Mouse (Mus musculus): ENCODE measurements around the gene Lrrfip2. TPM values are rescaled to one million over a fixed set of nuclear protein-coding genes. Genes with fewer than 3 reads are reported as not detected.

Gene Lrrfip2
- total RNA-seq, 1 experiment, result 33.0 TPM

DNA sequence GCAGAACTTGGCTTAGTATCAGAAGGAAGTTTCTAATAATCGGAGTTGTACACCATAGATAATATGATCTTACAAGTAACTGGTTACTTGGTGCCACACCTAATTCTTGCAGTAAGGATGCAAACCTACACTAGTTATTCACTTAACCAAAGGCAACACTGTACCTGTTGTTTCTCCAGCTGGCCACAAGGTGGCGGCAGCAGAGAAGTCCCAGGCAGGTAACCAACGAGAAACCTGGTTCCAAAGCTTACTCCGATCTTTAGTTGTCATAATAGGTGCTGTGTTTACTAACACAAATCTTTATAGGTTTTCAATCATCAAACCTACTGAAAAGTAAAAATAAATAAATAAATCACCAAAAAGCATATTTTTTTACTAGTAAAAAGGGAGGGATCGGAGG lies 24.3 kb upstream of the Lrrfip2 start:
- DNase-seq (ENCODE audit: low read depth, low spot score), result peak; percentile 41
- Histone ChIP-seq H3K4me3 (ENCODE audit: insufficient read depth in 1 of 2, low read depth in 1 of 2, low read length in 2 of 2, poor library complexity in 1 of 2, severe bottlenecking in 1 of 2) (no peak overlapping the region), H3K27ac (ENCODE audit: insufficient read depth, low read depth, low read length, poor library complexity, severe bottlenecking) (no peak overlapping the region), H3K36me3 (ENCODE audit: control insufficient read depth, insufficient read depth, low read length, poor library complexity, severe bottlenecking) (no peaks in the 10 kb centered on the region), H3K9me3 (ENCODE audit: control insufficient read depth, insufficient read depth, low read depth, low read length) (no peaks in the 10 kb centered on the region), H3K9ac (ENCODE audit: insufficient read depth, low read depth, low read length, poor library complexity, severe bottlenecking) (no peak overlapping the region), H3K4me1 (ENCODE audit: control insufficient read depth in 2 of 2, insufficient read depth in 2 of 2, low read length in 2 of 2, poor library complexity in 1 of 2) (peaks cover 1 to 16% of the 10 kb centered on the region in 2 experiments; a peak in 2 of 4 replicates)
- TF ChIP-seq ZC3H11A (IDR thresholded peaks at IDR 0.05; ENCODE audit: borderline replicate concordance, low read depth, low read length), result peak; percentile 61; the same call in 1 of the 2 replicates
- TF ChIP-seq ZNF384 (IDR thresholded peaks at IDR 0.05; ENCODE audit: low read depth, low read length), result no peak
- in situ Hi-C loops (cut with MboI; ENCODE audit: low sequenced_read_pairs in 2 of 2, unreplicated experiment in 2 of 2), result loop anchor here in 1 of 2 experiments (10.0 kb wide), 1 partner anchor 232 kb away; no protein-coding TSS in a partner anchor

DNA sequence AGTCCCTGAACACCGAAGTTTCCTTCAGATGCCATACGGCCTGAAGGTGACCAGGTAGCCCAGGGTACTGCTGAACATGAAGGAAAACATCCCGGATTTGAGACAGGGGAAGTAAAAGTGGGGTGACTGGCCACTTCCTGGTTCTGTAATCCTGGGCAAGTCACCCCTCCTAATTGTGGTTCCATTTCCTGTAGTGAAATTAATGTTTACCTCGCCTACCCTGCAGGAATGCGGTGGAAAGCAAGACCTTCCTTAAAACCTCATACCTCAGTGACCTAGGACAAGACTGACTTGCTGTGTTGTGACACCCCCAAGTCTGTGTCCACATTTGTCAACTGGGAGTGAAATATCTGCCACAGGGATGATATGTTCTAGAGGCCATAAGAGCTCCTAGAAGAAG lies 22.8 kb upstream of the Lrrfip2 start:
- no peak overlapping the region for H3K27ac ChIP-seq (ENCODE audit: insufficient read depth, low read depth, low read length, poor library complexity, severe bottlenecking)
- in situ Hi-C loops (cut with MboI; ENCODE audit: low sequenced_read_pairs in 2 of 2, unreplicated experiment in 2 of 2), result loop anchor here in 1 of 2 experiments (10.0 kb wide), 1 partner anchor 230 kb away; no protein-coding TSS in a partner anchor
- no peaks in the 10 kb centered on the region for H3K36me3 ChIP-seq (ENCODE audit: control insufficient read depth, insufficient read depth, low read length, poor library complexity, severe bottlenecking)
- no peak overlapping the region for H3K4me3 ChIP-seq (ENCODE audit: insufficient read depth in 1 of 2, low read depth in 1 of 2, low read length in 2 of 2, poor library complexity in 1 of 2, severe bottlenecking in 1 of 2)
- H3K9ac ChIP-seq (ENCODE audit: insufficient read depth, low read depth, low read length, poor library complexity, severe bottlenecking), result no peak overlapping the region
- no peak for DNase-seq (ENCODE audit: low read depth, low spot score)
- TF ChIP-seq ZC3H11A (IDR thresholded peaks at IDR 0.05; ENCODE audit: borderline replicate concordance, low read depth, low read length) (no peak), HCFC1 (IDR thresholded peaks at IDR 0.05; ENCODE audit: borderline replicate concordance, insufficient read depth, low read length) (no peak), ZNF384 (IDR thresholded peaks at IDR 0.05; ENCODE audit: low read depth, low read length) (no peak)
- H3K9me3 ChIP-seq (ENCODE audit: control insufficient read depth, insufficient read depth, low read depth, low read length), result no peaks in the 10 kb centered on the region
- peaks cover 1 to 10% of the 10 kb centered on the region in 2 experiments; a peak in 1 of 4 replicates for H3K4me1 ChIP-seq (ENCODE audit: control insufficient read depth in 2 of 2, insufficient read depth in 2 of 2, low read length in 2 of 2, poor library complexity in 1 of 2)

DNA sequence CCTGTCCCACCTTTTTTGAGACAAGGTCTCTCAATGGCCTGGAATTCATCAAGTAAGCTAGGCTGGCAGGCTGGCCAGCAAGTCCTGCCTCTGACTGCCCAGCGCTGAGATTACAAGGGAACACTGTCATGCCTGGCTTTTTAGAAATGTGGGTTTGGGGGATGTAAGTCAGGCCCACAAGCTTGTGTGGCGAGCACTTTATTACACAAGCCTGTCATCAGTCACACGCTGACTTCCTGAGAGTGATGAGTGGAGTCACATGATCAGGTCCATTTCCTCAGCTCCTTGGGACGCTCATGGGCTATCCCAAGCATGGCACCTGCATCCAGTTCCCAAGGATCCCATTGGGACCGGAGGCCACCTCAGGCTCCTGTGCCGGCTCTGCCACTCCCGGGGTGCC lies 21.7 kb upstream of the Lrrfip2 start:
- Histone ChIP-seq H3K27ac (ENCODE audit: insufficient read depth, low read depth, low read length, poor library complexity, severe bottlenecking) (no peak overlapping the region), H3K4me1 (ENCODE audit: control insufficient read depth in 2 of 2, insufficient read depth in 2 of 2, low read length in 2 of 2, poor library complexity in 1 of 2) (peaks cover 1 to 9% of the 10 kb centered on the region in 2 experiments; a peak in 1 of 4 replicates), H3K4me3 (ENCODE audit: insufficient read depth in 1 of 2, low read depth in 1 of 2, low read length in 2 of 2, poor library complexity in 1 of 2, severe bottlenecking in 1 of 2) (no peak overlapping the region), H3K9ac (ENCODE audit: insufficient read depth, low read depth, low read length, poor library complexity, severe bottlenecking) (no peak overlapping the region), H3K36me3 (ENCODE audit: control insufficient read depth, insufficient read depth, low read length, poor library complexity, severe bottlenecking) (no peaks in the 10 kb centered on the region), H3K9me3 (ENCODE audit: control insufficient read depth, insufficient read depth, low read depth, low read length) (no peaks in the 10 kb centered on the region)
- no peak for DNase-seq (ENCODE audit: low read depth, low spot score)
- TF ChIP-seq ZC3H11A (IDR thresholded peaks at IDR 0.05; ENCODE audit: borderline replicate concordance, low read depth, low read length), result no peak
- no peak for TF ChIP-seq CHD2 (IDR thresholded peaks at IDR 0.05; ENCODE audit: low read depth, low read length)
- no peak for TF ChIP-seq ZNF384 (IDR thresholded peaks at IDR 0.05; ENCODE audit: low read depth, low read length)
- no peak for TF ChIP-seq HCFC1 (IDR thresholded peaks at IDR 0.05; ENCODE audit: borderline replicate concordance, insufficient read depth, low read length)
- TF ChIP-seq MAFK (IDR thresholded peaks at IDR 0.05; ENCODE audit: insufficient read depth, low read depth, low read length), result no peak
- in situ Hi-C loops (cut with MboI; ENCODE audit: low sequenced_read_pairs in 2 of 2, unreplicated experiment in 2 of 2), result loop anchor here in 1 of 2 experiments (10.0 kb wide), 1 partner anchor 229 kb away; no protein-coding TSS in a partner anchor

DNA sequence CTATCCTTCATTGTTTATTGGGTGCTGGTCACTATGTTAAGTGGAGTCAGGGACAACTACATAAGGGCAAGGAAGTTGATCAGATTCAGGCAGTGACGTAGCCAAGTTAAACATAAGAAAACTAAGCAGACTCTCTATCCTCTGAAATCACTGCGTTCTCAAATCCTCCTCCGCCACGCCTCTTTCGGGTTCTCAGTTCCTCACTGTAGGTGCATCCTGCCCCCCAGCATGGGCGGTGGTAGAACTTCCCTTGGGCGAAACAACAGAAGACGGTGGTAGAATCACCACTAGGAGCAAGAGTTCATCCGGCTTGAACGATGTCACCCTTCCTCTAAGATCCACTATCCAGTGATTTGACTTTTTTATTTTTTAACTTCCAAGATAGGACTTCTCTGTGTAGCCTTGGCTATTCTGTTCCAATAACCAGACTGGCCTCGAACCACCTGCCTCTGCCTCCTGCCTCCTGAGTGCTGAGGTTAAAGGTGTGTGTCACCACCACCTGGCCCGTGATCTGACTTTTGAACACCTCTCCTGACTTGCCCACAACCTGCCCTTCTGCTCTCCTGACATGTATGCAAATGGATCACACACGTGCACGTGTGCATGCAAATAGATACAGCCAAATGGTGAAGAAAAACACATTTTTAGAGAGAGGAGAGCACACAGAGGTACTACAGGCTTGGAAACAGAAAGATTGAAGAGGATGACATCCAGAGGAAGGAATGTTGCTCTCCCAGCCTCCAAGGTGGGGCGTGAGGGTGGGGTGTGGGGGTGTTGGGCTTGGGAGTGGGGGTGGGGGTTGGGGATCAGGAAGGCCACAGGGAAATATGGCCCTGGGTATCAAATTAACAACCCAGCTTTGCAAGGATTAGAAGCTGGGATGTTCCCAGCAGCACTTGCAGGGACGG lies 20.7 kb upstream of the Lrrfip2 start:
- H3K9ac ChIP-seq (ENCODE audit: insufficient read depth, low read depth, low read length, poor library complexity, severe bottlenecking), result no peak overlapping the region
- H3K4me3 ChIP-seq (ENCODE audit: insufficient read depth in 1 of 2, low read depth in 1 of 2, low read length in 2 of 2, poor library complexity in 1 of 2, severe bottlenecking in 1 of 2), result no peak overlapping the region
- in situ Hi-C loops (cut with MboI; ENCODE audit: low sequenced_read_pairs in 2 of 2, unreplicated experiment in 2 of 2), result loop anchor here in 1 of 2 experiments (10.0 kb wide), 1 partner anchor 228 kb away; no protein-coding TSS in a partner anchor
- no peaks in the 10 kb centered on the region for H3K9me3 ChIP-seq (ENCODE audit: control insufficient read depth, insufficient read depth, low read depth, low read length)
- H3K4me1 ChIP-seq (ENCODE audit: control insufficient read depth in 2 of 2, insufficient read depth in 2 of 2, low read length in 2 of 2, poor library complexity in 1 of 2), result peaks cover 1 to 11% of the 10 kb centered on the region in 2 experiments; a peak in 1 of 4 replicates
- TF ChIP-seq ZNF384 (IDR thresholded peaks at IDR 0.05; ENCODE audit: low read depth, low read length) (no peak), HCFC1 (IDR thresholded peaks at IDR 0.05; ENCODE audit: borderline replicate concordance, insufficient read depth, low read length) (no peak), CHD2 (IDR thresholded peaks at IDR 0.05; ENCODE audit: low read depth, low read length) (no peak), MAFK (IDR thresholded peaks at IDR 0.05; ENCODE audit: insufficient read depth, low read depth, low read length) (no peak), ZC3H11A (IDR thresholded peaks at IDR 0.05; ENCODE audit: borderline replicate concordance, low read depth, low read length) (no peak)
- no peaks in the 10 kb centered on the region for H3K36me3 ChIP-seq (ENCODE audit: control insufficient read depth, insufficient read depth, low read length, poor library complexity, severe bottlenecking)
- no peak for DNase-seq (ENCODE audit: low read depth, low spot score)
- no peak overlapping the region for H3K27ac ChIP-seq (ENCODE audit: insufficient read depth, low read depth, low read length, poor library complexity, severe bottlenecking)
